Comparison of ENCODE assay signal across 8 mouse cellular contexts in the genomic region with DNA sequence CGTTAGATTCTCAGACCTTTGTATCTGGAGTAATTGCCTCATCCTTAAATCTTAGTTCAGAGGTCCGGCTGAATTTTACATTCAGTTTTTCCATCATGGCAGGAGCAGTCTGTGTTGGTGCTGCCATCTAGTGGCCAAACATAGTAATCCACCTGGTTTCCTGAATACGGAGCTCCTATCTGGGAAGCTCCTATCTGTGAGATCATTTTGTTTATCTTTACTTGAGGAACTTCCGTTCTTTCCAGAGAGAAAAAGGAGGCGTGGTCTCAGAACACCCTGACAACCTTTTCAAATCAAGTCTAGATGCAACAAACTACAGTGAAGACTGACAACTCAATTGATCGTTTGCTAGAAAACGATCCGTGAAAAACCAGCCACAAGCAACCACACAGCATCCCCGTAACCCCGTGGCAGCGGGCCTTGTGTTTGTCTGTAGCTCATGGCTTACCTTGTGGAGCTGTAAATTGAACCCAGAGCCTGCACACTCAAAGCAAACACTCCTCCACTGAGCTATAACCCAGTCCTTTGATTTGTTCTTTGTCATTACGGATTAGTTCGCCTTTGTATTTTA. TPM values are rescaled to one million over a fixed set of nuclear protein-coding genes. Genes with fewer than 3 reads are reported as not detected.
DNase-seq lines count a peak whose midpoint lies in the region; ATAC-seq and TF ChIP-seq lines count a peak whose summit lies in the region.

No protein-coding gene starts in this region.

- H3K9me3 ChIP-seq in intestine, embryonic 15.5 days: no peaks in the 10 kb centered on the region
- H3K9me3 ChIP-seq in midbrain, embryonic 10.5 days (replicated peaks): peaks cover 5% of the 10 kb centered on the region; the same call in 1 of the 2 replicates

- H3K36me3 ChIP-seq in thymus, adult 2 months (ENCODE audit: control insufficient read depth, insufficient read depth, low read length): no peaks in the 10 kb centered on the region
- H3K36me3 ChIP-seq in intestine, embryonic 15.5 days: no peaks in the 10 kb centered on the region
- 0 out of 2 replicates have a peak, but pooled peaks cover under 1% of the 10 kb centered on the region for H3K36me3 ChIP-seq in midbrain, embryonic 10.5 days

- peak; percentile 63 for DNase-seq in thymus, adult 2 months
- DNase-seq in thymus, adult 18-20 months: no peak
- peak; percentile 76 for DNase-seq in cerebellum, adult 9-10 months
- DNase-seq in frontal cortex, postnatal 25 days (ENCODE audit: low spot score in 2 of 2): peak; percentile 41 to 60
- peak; percentile 67 to 68 for DNase-seq in left cerebral cortex, postnatal 10 days (ENCODE audit: extremely low spot score in 1 of 2, low spot score in 2 of 2)
- peak; percentile 67 for DNase-seq in midbrain, embryonic 10.5 days (ENCODE audit: low spot score)
- DNase-seq in skeletal muscle tissue, adult 2 months (ENCODE audit: low read depth, low spot score): peak; percentile 48

- intact Hi-C loops in left cerebral cortex, postnatal 10 days (cut with DNase I): loop anchor here (5.0 kb wide), 2 partner anchors 67 to 217 kb away; a partner anchor contains a TSS

- TF ChIP-seq CTCF in thymus, adult 2 months (IDR thresholded peaks at IDR 0.05; ENCODE audit: borderline replicate concordance, control insufficient read depth, extremely low read depth, insufficient read depth, low read length, poor library complexity): no peak

- H3K9ac ChIP-seq in intestine, embryonic 15.5 days: no peak overlapping the region

- peak; percentile 57 for ATAC-seq in intestine, embryonic 15.5 days

- H3K27me3 ChIP-seq in thymus, adult 2 months (ENCODE audit: control insufficient read depth, insufficient read depth, low read length): no peaks in the 10 kb centered on the region
- H3K27me3 ChIP-seq in intestine, embryonic 15.5 days (replicated peaks): no peaks in the 10 kb centered on the region
- H3K27me3 ChIP-seq in midbrain, embryonic 10.5 days (ENCODE audit: low read depth, poor library complexity, severe bottlenecking): no peaks in the 10 kb centered on the region

- no peaks in the 10 kb centered on the region for H3K4me1 ChIP-seq in thymus, adult 2 months (replicated peaks; ENCODE audit: control insufficient read depth, insufficient read depth, low read length)
- H3K4me1 ChIP-seq in intestine, embryonic 15.5 days (replicated peaks): no peaks in the 10 kb centered on the region
- H3K4me1 ChIP-seq in midbrain, embryonic 10.5 days: no peaks in the 10 kb centered on the region

- no peak overlapping the region for H3K4me2 ChIP-seq in intestine, embryonic 15.5 days (replicated peaks)

- no peak overlapping the region for H3K27ac ChIP-seq in thymus, adult 2 months (ENCODE audit: control insufficient read depth, insufficient read depth, low read length)
- H3K27ac ChIP-seq in intestine, embryonic 15.5 days: no peak overlapping the region
- no peak overlapping the region for H3K27ac ChIP-seq in midbrain, embryonic 10.5 days (replicated peaks)

- TF ChIP-seq POLR2A in thymus, adult 2 months (IDR thresholded peaks at IDR 0.05; ENCODE audit: control insufficient read depth, extremely low read depth, insufficient read depth, low read length, poor library complexity): no peak

- WGBS in thymus, adult 2 months: 71% methylated on average over 13 of the region's 13 CpGs
- 40% methylated on average over 13 of the region's 13 CpGs for WGBS in intestine, embryonic 15.5 days
- 53% methylated on average over 13 of the region's 13 CpGs for WGBS in midbrain, embryonic 10.5 days

- H3K4me3 ChIP-seq in thymus, adult 2 months (ENCODE audit: control insufficient read depth, insufficient read depth, low read length): no peak overlapping the region
- no peak overlapping the region for H3K4me3 ChIP-seq in intestine, embryonic 15.5 days (replicated peaks)
- H3K4me3 ChIP-seq in midbrain, embryonic 10.5 days: no peak overlapping the region

RNA-seq across cellular contexts. Expression of a gene that starts 8.1 kb away (rescaled TPM):
- 3.1 and 3.4 TPM in 2 replicates for polyA plus RNA-seq in thymus, adult 2 months (2012; rRNA removed)
- 17.5 and 18.2 TPM in 2 replicates for polyA plus RNA-seq in intestine, embryonic 15.5 days (2015; fragmentation: Nextera tagmentation; extraction: Ambion mirVana)
- total RNA-seq in left cerebral cortex, postnatal 10 days (2021): 1 to 10 TPM; 3.2 to 3.7 TPM
- polyA plus RNA-seq in midbrain, embryonic 10.5 days (2016; fragmentation: Nextera tagmentation; extraction: Ambion mirVana): 8.4 and 8.7 TPM in 2 replicates

RNA-seq across cellular contexts. Expression of a gene that starts 55.9 kb away (rescaled TPM):
- 35.8 and 40.2 TPM in 2 replicates for polyA plus RNA-seq in thymus, adult 2 months (2012; rRNA removed)
- polyA plus RNA-seq in intestine, embryonic 15.5 days (2015; fragmentation: Nextera tagmentation; extraction: Ambion mirVana): 69.7 and 74.7 TPM in 2 replicates
- total RNA-seq in left cerebral cortex, postnatal 10 days (2021): 10 to 100 TPM; 35.1 to 40.0 TPM
- 86.7 and 87.0 TPM in 2 replicates for polyA plus RNA-seq in midbrain, embryonic 10.5 days (2016; fragmentation: Nextera tagmentation; extraction: Ambion mirVana)

Comparison
In these comparisons a context has a peak if more than half of its experiments do, and no peak if none do; other contexts are left out.
1. DNase-seq: peak in thymus, adult 2 months (single experiment), cerebellum, adult 9-10 months (single experiment), frontal cortex, postnatal 25 days (2 of 2), left cerebral cortex, postnatal 10 days (2 of 2), midbrain, embryonic 10.5 days (single experiment) and skeletal muscle tissue, adult 2 months (single experiment); none in thymus, adult 18-20 months (0 of 2).